Mouse (Mus musculus): ENCODE results near the gene Rimbp2. TPM values are rescaled to one million over a fixed set of nuclear protein-coding genes. Genes with fewer than 3 reads are reported as not detected.
A peak's percentile ranks its signal among the peaks of the same experiment; 100 is the strongest.

Gene Rimbp2
- 5.1 and 5.8 TPM in 2 replicates for polyA plus RNA-seq (2014; fragmentation: Nextera tagmentation; extraction: Ambion mirVana)

DNA sequence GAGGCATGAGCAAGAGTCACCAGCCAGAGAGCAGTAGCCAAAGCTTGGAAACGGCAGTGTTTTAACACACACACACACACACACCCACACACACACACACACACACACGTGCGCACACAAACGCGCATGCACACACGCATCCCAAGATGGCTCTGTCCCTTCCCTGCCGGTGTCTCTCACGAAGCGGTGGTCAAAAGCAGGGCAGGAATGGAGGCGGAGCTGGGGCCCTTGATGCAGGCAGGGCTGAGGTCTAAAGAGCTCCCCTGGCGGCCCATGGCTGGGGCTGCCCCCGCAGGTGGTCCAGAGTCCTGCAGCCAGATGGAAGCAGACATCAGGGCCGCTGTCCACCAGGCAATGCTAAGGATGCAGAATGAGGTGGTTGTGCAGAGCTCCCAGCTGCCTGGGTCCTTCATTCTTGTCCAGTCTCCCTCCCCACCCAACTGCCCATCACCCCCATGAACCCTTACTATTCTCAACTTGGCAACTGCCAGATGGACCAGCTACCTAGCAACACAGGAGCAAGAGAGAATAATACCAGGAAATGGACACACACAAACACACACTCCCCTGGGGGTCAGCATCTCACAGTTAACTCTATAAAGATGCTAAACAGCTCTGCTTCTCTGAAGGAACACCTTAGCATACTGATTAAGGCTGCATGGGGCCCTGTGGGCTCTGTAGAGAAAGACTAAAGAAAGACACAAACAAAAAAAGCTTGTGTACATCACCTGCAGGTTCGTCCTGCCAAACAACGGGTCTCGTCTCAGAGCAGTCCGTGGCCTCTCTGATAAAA, at the start of gene Rimbp2:
Gene Rimbp2, minus strand, starts transcription at position 209 of the 793 bp plus-strand sequence.
- peaks cover 3% of the 10 kb centered on the region; the same call in 1 of the 2 replicates for H3K9me3 ChIP-seq (ENCODE audit: control insufficient read depth, low read length)
- H3K36me3 ChIP-seq (ENCODE audit: control insufficient read depth, insufficient read depth, low read length) = no peaks in the 10 kb centered on the region
- WGBS = 6% methylated on average over 17 of the region's 17 CpGs
- ATAC-seq (ENCODE audit: low FRiP score, low TSS enrichment) = peak; percentile 58
- H3K4me1 ChIP-seq (ENCODE audit: control insufficient read depth, insufficient read depth, low read length) = peaks cover 4% of the 10 kb centered on the region; the same call in 1 of the 2 replicates
- H3K4me3 ChIP-seq (replicated peaks; ENCODE audit: low read depth, low read length) = peak within 1 kb of the TSS; percentile 59
- no peaks in the 10 kb centered on the region for H3K27me3 ChIP-seq (ENCODE audit: control insufficient read depth, insufficient read depth, low read length)
- peak; percentile 83 for DNase-seq
- H3K4me2 ChIP-seq (ENCODE audit: low read length) = peak within 1 kb of the TSS; percentile 80
- H3K9ac ChIP-seq (replicated peaks; ENCODE audit: low read length) = peak within 1 kb of the TSS; percentile 79
- H3K27ac ChIP-seq (replicated peaks; ENCODE audit: low read depth, low read length) = peak within 1 kb of the TSS; percentile 89

DNA sequence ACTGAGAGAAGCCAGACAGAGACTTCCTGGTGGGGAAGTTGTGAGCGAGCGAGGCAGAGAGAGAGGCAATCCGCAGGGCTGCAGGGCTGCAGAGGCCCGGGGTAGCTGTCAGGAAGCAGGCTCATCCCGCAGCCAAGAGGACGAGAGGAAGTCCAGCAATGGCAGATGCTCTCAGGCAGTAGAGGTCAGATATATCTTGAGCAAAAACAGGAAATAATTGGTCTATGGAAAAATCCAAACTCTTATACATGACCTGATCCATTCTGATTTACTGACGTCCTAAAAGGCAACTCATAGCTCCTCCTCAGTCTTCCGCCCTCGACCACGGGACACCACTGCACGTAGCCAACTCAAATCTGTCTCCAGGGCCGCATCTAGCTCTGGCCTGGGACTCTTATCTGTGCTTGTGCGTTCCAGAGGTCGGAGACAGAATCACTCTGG, 49.3 kb upstream of the Rimbp2 start:
- Histone ChIP-seq H3K4me3 (replicated peaks; ENCODE audit: low read depth, low read length) (no peak overlapping the region), H3K4me2 (ENCODE audit: low read length) (no peak overlapping the region), H3K9ac (replicated peaks; ENCODE audit: low read length) (no peak overlapping the region), H3K36me3 (ENCODE audit: control insufficient read depth, insufficient read depth, low read length) (peaks cover 10% of the 10 kb centered on the region; the same call in 1 of the 2 replicates), H3K27ac (replicated peaks; ENCODE audit: low read depth, low read length) (no peak overlapping the region), H3K9me3 (ENCODE audit: control insufficient read depth, low read length) (no peaks in the 10 kb centered on the region), H3K4me1 (ENCODE audit: control insufficient read depth, insufficient read depth, low read length) (peaks cover 2% of the 10 kb centered on the region), H3K27me3 (ENCODE audit: control insufficient read depth, insufficient read depth, low read length) (no peaks in the 10 kb centered on the region)
- ATAC-seq (ENCODE audit: low FRiP score, low TSS enrichment) = no peak
- no peak for DNase-seq
- WGBS = 64% methylated on average over 14 of the region's 14 CpGs

DNA sequence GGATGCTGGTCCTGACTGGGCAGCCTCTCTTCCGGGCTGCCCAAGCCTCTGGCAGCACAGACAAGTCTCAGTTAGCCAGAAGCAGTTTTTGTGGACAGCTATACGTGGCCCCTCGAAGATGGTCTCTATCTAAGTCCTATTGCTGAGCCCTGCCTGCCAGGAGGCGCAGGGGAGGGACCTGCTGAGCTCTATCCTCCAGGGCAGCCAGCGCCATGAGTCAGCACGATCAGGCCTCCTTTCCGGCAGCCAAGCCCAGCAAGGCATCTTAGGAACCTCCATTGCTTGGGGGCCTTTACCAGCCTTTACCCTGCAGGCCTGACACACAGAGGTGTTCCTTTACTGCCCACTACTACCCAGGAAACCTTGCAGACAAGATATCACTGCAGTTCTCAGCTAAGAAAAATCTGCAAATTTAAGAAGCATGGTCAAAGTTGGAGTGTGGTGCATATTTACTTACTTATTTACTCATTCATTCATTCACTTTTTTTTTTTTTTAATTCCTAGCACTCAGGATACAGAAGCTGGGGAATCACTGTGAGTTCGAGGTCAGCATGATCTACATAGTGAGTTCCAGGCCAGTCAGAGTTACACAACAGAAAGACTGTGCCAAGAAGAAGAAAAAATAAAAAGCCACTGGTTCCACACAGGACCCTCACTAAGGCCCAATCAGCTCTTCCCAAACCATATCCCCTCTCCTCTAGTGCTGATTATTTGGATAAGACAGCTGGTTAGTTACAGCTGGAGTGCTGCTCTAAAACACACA, 47.6 kb upstream of the Rimbp2 start:
- peaks cover 14% of the 10 kb centered on the region; the same call in 1 of the 2 replicates for H3K36me3 ChIP-seq (ENCODE audit: control insufficient read depth, insufficient read depth, low read length)
- H3K9ac ChIP-seq (replicated peaks; ENCODE audit: low read length) = no peak overlapping the region
- H3K27me3 ChIP-seq (ENCODE audit: control insufficient read depth, insufficient read depth, low read length) = no peaks in the 10 kb centered on the region
- H3K4me3 ChIP-seq (replicated peaks; ENCODE audit: low read depth, low read length) = no peak overlapping the region
- ATAC-seq (ENCODE audit: low FRiP score, low TSS enrichment) = no peak
- WGBS = 49% methylated on average over 8 of the region's 8 CpGs
- H3K4me1 ChIP-seq (ENCODE audit: control insufficient read depth, insufficient read depth, low read length) = no peaks in the 10 kb centered on the region
- no peak overlapping the region for H3K4me2 ChIP-seq (ENCODE audit: low read length)
- H3K9me3 ChIP-seq (ENCODE audit: control insufficient read depth, low read length) = no peaks in the 10 kb centered on the region
- 0 out of 2 replicates have a peak overlapping the region, but pooled peaks have one; percentile 5 for H3K27ac ChIP-seq (replicated peaks; ENCODE audit: low read depth, low read length)
- no peak for DNase-seq

DNA sequence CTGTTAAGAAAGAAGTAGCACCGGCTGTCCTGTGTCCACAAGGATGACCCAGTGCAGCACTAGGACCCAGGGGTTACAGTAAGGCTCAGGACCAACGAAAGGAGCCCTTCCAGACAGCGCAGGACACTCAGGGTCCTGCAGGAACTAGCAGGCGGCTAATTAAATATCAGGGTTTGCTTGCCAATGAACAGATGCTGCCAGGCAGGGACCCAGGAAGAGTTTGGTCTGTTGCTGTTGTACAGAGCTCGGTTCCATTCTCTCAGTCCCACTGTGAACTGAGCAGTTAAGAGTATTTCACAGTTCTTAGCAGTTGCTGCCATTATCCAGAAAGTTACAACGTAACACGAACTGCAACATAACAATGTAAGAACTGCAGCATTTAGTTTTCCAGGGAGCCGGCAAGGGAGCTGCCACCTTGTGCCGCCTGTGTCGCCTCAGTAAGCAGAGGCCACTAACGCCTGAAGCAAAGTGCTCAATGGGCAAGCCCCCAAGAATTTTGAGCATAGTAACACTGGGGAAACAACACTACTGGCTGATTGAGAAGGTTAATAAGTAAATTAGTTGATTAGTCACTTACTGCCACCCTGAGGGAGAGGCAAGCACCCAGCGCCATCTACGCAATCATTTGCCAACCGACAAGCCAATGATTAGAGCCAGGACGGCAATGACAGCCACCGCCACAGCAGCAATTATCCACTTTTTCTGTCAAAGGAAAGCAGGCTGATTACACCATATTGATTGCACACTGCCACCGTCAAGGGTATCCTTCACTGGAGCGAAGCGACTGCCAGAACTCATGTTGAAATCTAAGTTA, 34.1 kb upstream of the Rimbp2 start:
- WGBS = 83% methylated on average over 19 of the region's 19 CpGs
- Histone ChIP-seq H3K36me3 (ENCODE audit: control insufficient read depth, insufficient read depth, low read length) (peaks cover 53% of the 10 kb centered on the region), H3K27me3 (ENCODE audit: control insufficient read depth, insufficient read depth, low read length) (no peaks in the 10 kb centered on the region), H3K9ac (replicated peaks; ENCODE audit: low read length) (no peak overlapping the region), H3K4me1 (ENCODE audit: control insufficient read depth, insufficient read depth, low read length) (no peaks in the 10 kb centered on the region), H3K4me2 (ENCODE audit: low read length) (no peak overlapping the region), H3K27ac (replicated peaks; ENCODE audit: low read depth, low read length) (no peak overlapping the region), H3K9me3 (ENCODE audit: control insufficient read depth, low read length) (no peaks in the 10 kb centered on the region), H3K4me3 (replicated peaks; ENCODE audit: low read depth, low read length) (no peak overlapping the region)
- ATAC-seq (ENCODE audit: low FRiP score, low TSS enrichment) (no peak), DNase-seq (no peak)

DNA sequence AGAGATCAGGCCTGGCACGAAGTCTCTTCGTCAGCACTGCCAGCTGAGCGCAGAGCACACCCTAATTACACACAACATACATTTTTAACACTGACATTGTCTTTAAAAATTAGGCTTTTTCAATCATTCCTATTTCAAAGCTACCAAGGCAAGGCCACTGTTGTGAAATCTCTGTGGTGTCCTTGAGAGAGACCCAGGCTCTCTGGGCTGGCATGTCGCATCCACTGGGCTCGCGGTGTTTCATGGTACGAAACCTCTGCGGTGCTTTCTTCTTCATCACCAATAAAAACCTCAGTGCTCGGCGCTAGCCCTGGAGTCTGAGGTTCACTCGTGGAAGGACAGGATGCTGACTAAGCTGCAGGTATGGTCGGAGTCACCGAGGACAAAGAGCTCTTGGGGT, 32.7 kb upstream of the Rimbp2 start:
- WGBS = 87% methylated on average over 13 of the region's 13 CpGs
- Histone ChIP-seq H3K4me3 (replicated peaks; ENCODE audit: low read depth, low read length) (no peak overlapping the region), H3K4me1 (ENCODE audit: control insufficient read depth, insufficient read depth, low read length) (no peaks in the 10 kb centered on the region), H3K9me3 (ENCODE audit: control insufficient read depth, low read length) (no peaks in the 10 kb centered on the region), H3K36me3 (ENCODE audit: control insufficient read depth, insufficient read depth, low read length) (peaks cover 39% of the 10 kb centered on the region), H3K27me3 (ENCODE audit: control insufficient read depth, insufficient read depth, low read length) (no peaks in the 10 kb centered on the region), H3K9ac (replicated peaks; ENCODE audit: low read length) (no peak overlapping the region), H3K4me2 (ENCODE audit: low read length) (no peak overlapping the region), H3K27ac (replicated peaks; ENCODE audit: low read depth, low read length) (no peak overlapping the region)
- no peak for ATAC-seq (ENCODE audit: low FRiP score, low TSS enrichment)
- no peak for DNase-seq

DNA sequence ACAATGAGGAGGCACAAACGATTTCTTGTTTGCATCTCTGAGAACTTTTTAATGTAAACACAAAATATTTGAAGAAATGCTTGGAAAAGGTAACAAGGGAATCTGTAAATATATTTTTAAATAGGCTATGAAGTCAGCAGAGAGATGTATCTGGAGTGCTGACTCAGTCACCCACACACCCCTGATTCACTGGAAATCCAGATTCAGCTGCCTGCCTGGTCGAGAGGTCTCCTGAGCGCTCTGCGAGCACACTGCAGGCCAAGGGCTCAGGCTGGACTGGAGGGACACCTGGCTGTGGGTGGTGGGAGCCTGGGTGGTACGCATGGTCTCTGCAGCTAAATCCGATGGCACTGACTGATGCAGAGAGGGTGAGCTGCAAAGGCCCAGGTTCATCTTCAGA, 31.2 kb upstream of the Rimbp2 start:
- Histone ChIP-seq H3K4me1 (ENCODE audit: control insufficient read depth, insufficient read depth, low read length) (no peaks in the 10 kb centered on the region), H3K27me3 (ENCODE audit: control insufficient read depth, insufficient read depth, low read length) (no peaks in the 10 kb centered on the region), H3K27ac (replicated peaks; ENCODE audit: low read depth, low read length) (no peak overlapping the region), H3K36me3 (ENCODE audit: control insufficient read depth, insufficient read depth, low read length) (peaks cover 31% of the 10 kb centered on the region), H3K9ac (replicated peaks; ENCODE audit: low read length) (no peak overlapping the region), H3K4me3 (replicated peaks; ENCODE audit: low read depth, low read length) (no peak overlapping the region), H3K9me3 (ENCODE audit: control insufficient read depth, low read length) (no peaks in the 10 kb centered on the region), H3K4me2 (ENCODE audit: low read length) (no peak overlapping the region)
- no peak for ATAC-seq (ENCODE audit: low FRiP score, low TSS enrichment)
- no peak for DNase-seq
- WGBS = 91% methylated on average over 6 of the region's 6 CpGs

- ATAC-seq (ENCODE audit: low FRiP score, low TSS enrichment) = no peak
- 25% methylated on average over 12 of the region's 12 CpGs for WGBS
- peak; percentile 86 for DNase-seq
- no peak overlapping the region for H3K27ac ChIP-seq (replicated peaks; ENCODE audit: low read depth, low read length)
- no peaks in the 10 kb centered on the region for H3K9me3 ChIP-seq (ENCODE audit: control insufficient read depth, low read length)
- H3K9ac ChIP-seq (replicated peaks; ENCODE audit: low read length) = no peak overlapping the region
- H3K4me2 ChIP-seq (ENCODE audit: low read length) = no peak overlapping the region
- H3K4me3 ChIP-seq (replicated peaks; ENCODE audit: low read depth, low read length) = no peak overlapping the region
- H3K36me3 ChIP-seq (ENCODE audit: control insufficient read depth, insufficient read depth, low read length) = peaks cover 15% of the 10 kb centered on the region
- H3K27me3 ChIP-seq (ENCODE audit: control insufficient read depth, insufficient read depth, low read length) = no peaks in the 10 kb centered on the region
- no peaks in the 10 kb centered on the region for H3K4me1 ChIP-seq (ENCODE audit: control insufficient read depth, insufficient read depth, low read length)
Observed at GRCm38 (mm10) chr5:128981607-128982006, 28.3 kb upstream of the Rimbp2 start.

DNA sequence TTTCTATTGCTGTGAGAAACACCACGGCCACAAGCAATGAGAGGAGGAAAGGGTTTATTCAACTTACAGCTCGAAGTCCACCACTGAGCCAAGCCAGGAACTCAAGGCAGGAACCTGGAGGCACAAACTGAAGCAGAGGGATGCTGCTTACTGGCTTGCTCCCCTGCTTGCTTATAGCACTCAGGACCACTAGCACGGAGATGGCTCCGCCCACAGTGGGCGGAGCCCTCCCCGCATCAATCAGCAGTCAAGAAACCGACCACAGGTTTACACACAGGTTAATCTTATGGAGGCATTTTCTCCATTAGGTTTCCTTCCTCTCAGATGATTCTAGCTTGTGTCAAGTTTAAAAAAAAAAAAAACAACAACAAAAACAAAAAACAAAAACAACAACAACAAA, 27.6 kb upstream of the Rimbp2 start:
- 75% methylated on average over 7 of the region's 7 CpGs for WGBS
- ATAC-seq (ENCODE audit: low FRiP score, low TSS enrichment) = no peak

More for the DNA sequence above, 27.6 kb upstream of the Rimbp2 start:
- DNase-seq = no peak
- H3K4me2 ChIP-seq (ENCODE audit: low read length) = no peak overlapping the region
- H3K36me3 ChIP-seq (ENCODE audit: control insufficient read depth, insufficient read depth, low read length) = peaks cover 10% of the 10 kb centered on the region
- no peaks in the 10 kb centered on the region for H3K27me3 ChIP-seq (ENCODE audit: control insufficient read depth, insufficient read depth, low read length)
- no peaks in the 10 kb centered on the region for H3K4me1 ChIP-seq (ENCODE audit: control insufficient read depth, insufficient read depth, low read length)
- H3K4me3 ChIP-seq (replicated peaks; ENCODE audit: low read depth, low read length) = no peak overlapping the region
- H3K9me3 ChIP-seq (ENCODE audit: control insufficient read depth, low read length) = no peaks in the 10 kb centered on the region
- H3K9ac ChIP-seq (replicated peaks; ENCODE audit: low read length) = no peak overlapping the region
- H3K27ac ChIP-seq (replicated peaks; ENCODE audit: low read depth, low read length) = no peak overlapping the region

All from midbrain, embryonic 14.5 days (tissue).